Mouse (Mus musculus) cerebellum, adult 2 months (tissue): ENCODE measurements at regions not wholly inside any gene's neighbourhood (a gene's known extent, or its start where the extent isn't known, plus 50 kb on each side); places are given as distances from the start of the nearest gene placed in this dataset.

Experiments used
- CTCF ChIP-seq: fragments of 200-500 bp; IDR thresholded peaks from 2 replicates; pipeline ENCODE4 v1.5.1; 2011; ENCODE audit warnings: low read depth, mild to moderate bottlenecking, control low read depth, low read length, moderate library complexity, borderline replicate concordance; ENCODE audit not compliant: insufficient read depth
- POLR2A ChIP-seq: fragments of 200-500 bp; IDR thresholded peaks from 2 replicates; pipeline ENCODE4 v1.6.1; 2011; ENCODE audit warnings: low read length, control low read depth, borderline replicate concordance; ENCODE audit not compliant: insufficient read depth

DNA sequence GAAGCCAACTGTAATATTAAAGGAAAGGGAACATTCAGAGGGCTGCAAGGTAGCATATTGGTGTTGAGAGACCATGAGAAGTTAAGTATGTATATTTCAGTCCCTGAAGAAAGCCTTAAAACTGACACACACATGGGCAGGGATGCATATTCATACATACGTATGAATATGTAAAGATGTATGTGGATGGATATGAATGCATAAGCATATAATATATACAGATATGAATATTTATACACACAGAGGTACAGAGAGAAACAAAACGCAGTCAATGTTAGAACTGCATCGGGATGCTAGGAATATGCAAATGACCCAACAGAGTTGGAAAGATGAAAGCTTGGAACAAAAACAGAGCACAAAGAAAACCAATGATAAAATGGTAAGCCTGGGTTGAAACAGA is 92.9 kb upstream of the Irx1 start:
- TF ChIP-seq CTCF (no peak), POLR2A (no peak)
